Mouse (Mus musculus) embryonic facial prominence, embryonic 10.5 days (tissue): ENCODE data around the gene Rassf8. TPM values are rescaled to one million over a fixed set of nuclear protein-coding genes. Genes with fewer than 3 reads are reported as not detected.

Experiments used
- DNase-seq: peaks from one replicate; pipeline ENCODE4 v3.0.0-alpha.2; 2017; ENCODE audit warnings: low spot score
- H3K27ac ChIP-seq: fragments of 300-500 bp; sonication (generic); replicated peaks from 2 replicates; pipeline ENCODE4 v1.5.1; 2016; ENCODE audit warnings: mild to moderate bottlenecking
- H3K27me3 ChIP-seq: fragments of 300-500 bp; sonication (generic); replicated peaks from 2 replicates; pipeline ENCODE4 v1.6.1; 2016; ENCODE audit warnings: low read depth, mild to moderate bottlenecking; ENCODE audit not compliant: poor library complexity, severe bottlenecking
- H3K36me3 ChIP-seq: fragments of 300-500 bp; sonication (generic); replicated peaks from 2 replicates; pipeline ENCODE4 v1.6.1; 2016; ENCODE audit warnings: mild to moderate bottlenecking, moderate library complexity
- H3K4me1 ChIP-seq: fragments of 300-500 bp; sonication (generic); 2 replicates; pipeline ENCODE4 v1.6.1; 2016
- H3K4me3 ChIP-seq: fragments of 300-500 bp; sonication (generic); 2 replicates; pipeline ENCODE4 v1.5.1; 2016; ENCODE audit warnings: mild to moderate bottlenecking, moderate library complexity
- H3K9me3 ChIP-seq: fragments of 300-500 bp; sonication (generic); 2 replicates; pipeline ENCODE4 v1.6.1; 2016; ENCODE audit warnings: mild to moderate bottlenecking
- WGBS: fragments of 180-500 bp; shearing (Covaris S2); methylation state at CpG from one replicate; pipeline ENCODE4 v1.1.7; 2016; 5-methylcytosine and 5-hydroxymethylcytosine counted together
- polyA plus RNA-seq: library from polyadenylated mRNA; unstranded; fragments of >200 nt; fragmentation: Nextera tagmentation; extraction: Ambion mirVana; gene quantifications from 2 replicates; pipeline ENCODE4 v1.2.1, GENCODE M21; 2016

Rassf8 gene
- polyA plus RNA-seq, 1 experiment from 2014 or later, result 3.7 TPM

DNA sequence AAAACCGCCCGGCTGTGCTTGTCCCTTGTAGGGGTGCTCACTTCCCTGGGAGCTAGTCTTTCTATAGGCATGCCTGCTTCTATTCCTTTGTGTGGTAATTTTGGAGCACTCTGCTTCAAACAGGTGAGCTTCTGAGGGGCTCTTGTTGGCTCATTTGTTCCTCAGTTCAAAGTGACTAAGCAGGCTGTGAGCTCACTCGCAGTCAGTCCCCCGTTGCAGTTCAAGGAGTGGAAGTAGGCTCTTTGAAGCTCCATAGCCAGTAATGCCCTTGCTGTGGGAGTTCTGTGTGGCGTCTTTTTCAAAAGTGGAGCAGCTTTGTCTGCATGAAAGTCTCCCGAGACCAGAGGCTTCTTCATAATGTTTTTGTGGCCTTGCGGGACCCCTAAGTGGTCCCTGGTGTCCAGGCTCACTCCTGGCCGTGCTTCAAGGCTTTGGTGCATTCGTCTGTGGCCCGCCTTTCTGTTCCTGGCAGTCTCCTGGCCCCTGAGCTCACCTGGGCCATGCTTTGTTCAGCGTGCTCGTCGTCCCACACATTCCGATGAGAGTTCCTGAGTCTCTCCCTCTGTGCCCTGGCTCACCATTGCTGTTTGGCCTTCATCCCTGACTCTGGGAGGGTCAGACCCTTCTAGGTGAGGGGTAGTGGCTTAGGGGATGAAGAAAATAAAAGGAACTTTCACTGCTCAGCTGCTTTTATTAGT is 9.5 kb downstream of the Rassf8 start:
- 79% methylated on average over 14 of the region's 14 CpGs for WGBS
- Histone ChIP-seq H3K36me3 (peaks cover 2% of the 10 kb centered on the region), H3K9me3 (no peaks in the 10 kb centered on the region), H3K4me1 (peaks cover 33% of the 10 kb centered on the region), H3K4me3 (no peak overlapping the region), H3K27me3 (no peaks in the 10 kb centered on the region), H3K27ac (peak overlapping the region; percentile 40; the same call in 1 of the 2 replicates)
- DNase-seq, result no peak

DNA sequence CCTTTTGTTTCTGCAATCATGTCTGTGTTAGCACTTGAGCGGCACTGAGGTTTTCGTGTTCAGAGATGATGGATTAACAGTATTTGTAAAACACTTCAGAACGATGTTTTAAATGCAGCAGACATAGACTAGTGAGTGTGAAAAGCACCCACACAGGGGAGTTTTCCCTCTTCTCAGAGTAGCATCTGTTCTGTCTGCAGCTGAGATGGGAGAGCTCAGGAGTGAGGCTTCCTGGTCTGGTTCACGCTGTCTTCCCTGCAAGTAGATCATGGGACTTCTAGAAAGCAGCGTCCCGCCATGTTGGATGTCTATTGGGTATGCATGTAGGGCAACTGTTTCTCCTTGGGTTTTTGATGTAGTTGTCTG is 10.1 kb downstream of the Rassf8 start:
- H3K36me3 ChIP-seq, result no peaks in the 10 kb centered on the region; the same call in 1 of the 2 replicates
- H3K4me3 ChIP-seq, result no peak overlapping the region
- no peaks in the 10 kb centered on the region for H3K9me3 ChIP-seq
- peaks cover 33% of the 10 kb centered on the region for H3K4me1 ChIP-seq
- WGBS, result 90% methylated on average over 6 of the region's 6 CpGs
- no peak overlapping the region for H3K27ac ChIP-seq
- H3K27me3 ChIP-seq, result no peaks in the 10 kb centered on the region
- DNase-seq, result no peak

DNA sequence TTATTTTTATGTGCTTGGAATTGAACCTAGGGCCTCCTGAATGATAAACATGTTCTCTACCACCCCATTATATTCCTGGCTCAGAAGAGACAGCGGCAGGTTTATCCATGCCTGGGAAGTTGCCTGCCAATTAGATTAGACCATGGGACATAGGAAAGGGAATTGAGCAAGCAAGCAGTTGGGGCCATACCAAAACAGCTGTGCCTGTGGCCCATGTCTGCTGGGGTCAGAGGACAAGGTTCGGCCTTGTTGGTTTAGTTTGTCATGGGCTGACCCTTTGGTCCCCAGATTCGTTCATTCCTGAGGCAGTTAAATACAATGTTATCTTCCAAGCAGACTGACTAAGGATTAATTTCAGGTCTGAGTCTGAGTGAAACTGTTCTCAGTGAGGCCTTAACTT is 10.8 kb downstream of the Rassf8 start:
- H3K4me1 ChIP-seq, result peaks cover 33% of the 10 kb centered on the region
- H3K9me3 ChIP-seq, result no peaks in the 10 kb centered on the region
- DNase-seq, result no peak
- no peaks in the 10 kb centered on the region for H3K27me3 ChIP-seq
- no peak overlapping the region for H3K27ac ChIP-seq
- no peaks in the 10 kb centered on the region; the same call in 1 of the 2 replicates for H3K36me3 ChIP-seq
- no peak overlapping the region for H3K4me3 ChIP-seq
- WGBS, result 56% methylated on average over 3 of the region's 3 CpGs

DNA sequence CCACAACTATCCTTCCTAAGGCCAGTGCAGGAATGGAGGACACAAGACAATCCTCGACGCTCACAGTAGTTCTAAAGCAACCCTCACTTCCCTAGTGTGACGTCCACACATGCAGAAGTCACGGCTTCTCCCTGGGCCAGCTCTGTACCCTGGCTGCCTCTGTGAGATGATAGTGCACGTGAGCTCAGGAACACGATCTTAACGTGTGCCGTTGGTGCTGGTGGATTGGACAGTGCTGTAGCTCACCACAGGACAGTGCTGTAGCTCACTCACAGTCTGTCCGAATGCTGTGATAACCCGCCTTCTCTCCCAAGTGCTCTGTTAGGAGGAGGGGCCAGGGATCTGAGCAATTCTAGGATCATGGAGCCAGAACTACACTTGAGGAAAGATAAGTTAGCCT is 12.1 kb downstream of the Rassf8 start:
- Histone ChIP-seq H3K4me3 (no peak overlapping the region), H3K27ac (no peak overlapping the region), H3K4me1 (peaks cover 31% of the 10 kb centered on the region), H3K9me3 (no peaks in the 10 kb centered on the region), H3K36me3 (no peaks in the 10 kb centered on the region; the same call in 1 of the 2 replicates), H3K27me3 (no peaks in the 10 kb centered on the region)
- 89% methylated on average over 10 of the region's 10 CpGs for WGBS
- no peak for DNase-seq

DNA sequence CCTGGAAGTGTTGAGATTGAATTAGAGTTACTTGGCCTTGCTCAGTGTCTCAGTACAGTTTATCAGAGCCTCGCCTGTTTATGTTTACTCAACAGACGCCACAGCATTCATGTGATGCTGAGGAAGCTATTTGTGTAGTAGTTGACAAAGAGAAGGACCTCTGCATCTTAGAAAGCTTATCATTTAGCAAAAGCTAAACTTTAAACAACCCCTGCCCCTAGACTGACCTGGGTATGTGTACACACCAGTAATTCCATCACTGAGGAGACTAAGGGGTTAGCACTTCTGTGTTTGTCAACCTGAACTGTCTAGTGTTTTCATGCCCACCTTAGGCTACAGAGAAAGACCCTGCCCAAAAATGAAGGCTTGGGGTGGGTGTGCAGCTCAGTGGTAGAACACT is 12.9 kb downstream of the Rassf8 start:
- Histone ChIP-seq H3K27ac (no peak overlapping the region), H3K4me1 (peaks cover 39% of the 10 kb centered on the region), H3K9me3 (no peaks in the 10 kb centered on the region), H3K36me3 (no peaks in the 10 kb centered on the region; the same call in 1 of the 2 replicates), H3K27me3 (no peaks in the 10 kb centered on the region), H3K4me3 (no peak overlapping the region)
- DNase-seq, result no peak
- WGBS, result 82% methylated on average over 2 of the region's 2 CpGs

DNA sequence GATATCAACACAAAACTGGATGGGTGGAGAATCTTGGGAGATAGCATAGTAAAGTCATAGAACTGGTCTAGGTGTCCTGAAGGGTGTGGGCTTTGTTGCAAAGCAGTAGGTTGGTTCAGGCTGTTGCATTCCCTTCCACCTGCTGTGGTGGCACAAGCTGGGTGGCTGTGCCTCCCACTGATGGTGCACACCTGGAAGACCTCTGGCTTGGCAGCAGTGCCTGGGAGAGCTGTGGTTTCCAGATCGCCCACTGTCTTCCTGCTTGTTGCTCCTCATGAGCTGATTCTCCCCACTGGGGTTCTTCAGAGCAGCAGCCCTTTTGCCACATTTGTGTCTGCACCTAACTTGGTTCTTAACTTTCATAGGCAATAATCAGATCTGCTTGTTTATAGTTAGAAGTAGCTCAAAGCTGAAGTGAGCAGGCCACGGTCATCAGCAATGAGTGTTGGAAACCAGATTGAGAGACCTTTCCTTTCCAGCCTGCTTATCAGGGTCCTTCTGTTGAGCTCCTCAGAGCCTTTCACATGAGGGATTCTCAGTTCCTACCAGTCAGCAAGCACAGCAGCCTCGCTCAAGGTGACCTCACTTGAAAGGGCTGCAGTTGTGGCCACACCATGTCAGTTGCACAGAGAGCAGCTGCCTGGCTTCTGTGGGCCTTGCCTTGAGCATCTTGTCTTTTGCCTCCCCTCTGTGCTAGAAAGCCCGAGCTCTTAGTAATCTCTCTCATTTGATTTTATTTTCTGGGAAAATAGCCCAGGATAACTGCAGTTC is 13.9 kb downstream of the Rassf8 start:
- no peak overlapping the region for H3K27ac ChIP-seq
- no peak for DNase-seq
- no peak overlapping the region for H3K4me3 ChIP-seq
- no peaks in the 10 kb centered on the region for H3K27me3 ChIP-seq
- no peaks in the 10 kb centered on the region for H3K36me3 ChIP-seq
- 80% methylated on average over 4 of the region's 4 CpGs for WGBS
- no peaks in the 10 kb centered on the region for H3K9me3 ChIP-seq
- peaks cover 43% of the 10 kb centered on the region for H3K4me1 ChIP-seq

DNA sequence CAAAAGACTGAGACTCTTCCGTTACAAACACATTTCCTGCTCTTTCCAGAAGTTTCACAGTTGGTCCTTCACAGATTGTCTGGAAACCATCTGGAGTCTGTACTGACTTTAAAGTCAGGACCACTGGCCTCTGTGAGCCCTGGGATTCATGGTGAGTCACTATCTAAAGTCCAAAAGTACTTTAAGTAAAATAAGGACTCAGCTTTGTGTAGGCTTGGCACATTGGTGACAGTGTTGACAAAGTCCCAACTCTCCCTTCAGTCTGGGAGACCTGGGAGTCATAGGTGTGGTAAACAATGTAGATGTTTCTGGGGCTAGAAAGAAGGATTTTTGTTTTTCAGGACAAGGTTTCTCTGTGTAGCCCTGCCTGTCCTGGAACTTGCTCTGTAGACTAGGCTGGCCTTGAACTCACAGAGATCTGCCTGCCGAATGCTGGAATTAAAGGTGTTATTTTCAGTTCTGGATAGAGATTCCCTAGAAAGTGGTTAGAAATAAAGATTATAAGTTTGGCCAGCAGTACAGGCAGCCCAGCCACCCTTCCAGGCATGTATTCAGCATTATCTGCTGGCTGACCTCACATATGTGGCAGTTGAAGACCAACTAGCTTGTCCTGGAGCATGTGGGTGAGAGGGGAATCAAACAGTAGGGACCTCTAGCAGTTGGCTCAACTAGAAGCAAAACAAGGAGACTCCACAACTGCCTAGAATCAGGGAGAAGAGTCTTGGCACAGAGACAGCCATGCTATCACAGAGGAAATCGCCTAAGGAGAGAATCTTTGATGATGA is 14.8 kb downstream of the Rassf8 start:
- peaks cover 35% of the 10 kb centered on the region for H3K4me1 ChIP-seq
- 83% methylated on average over 3 of the region's 3 CpGs for WGBS
- H3K27me3 ChIP-seq, result no peaks in the 10 kb centered on the region
- DNase-seq, result no peak
- no peaks in the 10 kb centered on the region for H3K9me3 ChIP-seq
- no peak overlapping the region for H3K27ac ChIP-seq
- no peak overlapping the region for H3K4me3 ChIP-seq
- no peaks in the 10 kb centered on the region for H3K36me3 ChIP-seq

DNA sequence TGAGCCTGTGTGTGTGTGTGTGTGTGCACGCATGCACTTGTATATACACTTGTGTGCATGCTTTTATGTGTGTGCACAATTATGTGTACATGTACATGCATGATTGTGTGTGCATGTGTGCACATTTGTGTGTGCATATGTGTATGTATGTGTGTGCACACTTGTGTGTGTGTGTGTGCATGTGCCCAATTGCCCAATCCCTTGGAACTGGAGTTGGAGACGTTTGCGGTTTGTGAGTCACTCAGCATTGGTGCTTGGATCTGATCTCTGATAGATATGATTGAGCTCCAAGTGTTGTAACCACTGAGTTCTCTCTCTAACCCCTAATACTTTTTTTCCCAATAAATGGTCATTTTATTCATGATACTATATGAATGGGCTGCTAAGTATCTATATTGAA is 15.5 kb downstream of the Rassf8 start:
- Histone ChIP-seq H3K4me3 (no peak overlapping the region), H3K27me3 (no peaks in the 10 kb centered on the region), H3K27ac (no peak overlapping the region), H3K9me3 (no peaks in the 10 kb centered on the region), H3K36me3 (no peaks in the 10 kb centered on the region), H3K4me1 (peaks cover 32% of the 10 kb centered on the region)
- no peak for DNase-seq
- WGBS, result 91% methylated on average over 3 of the region's 3 CpGs

DNA sequence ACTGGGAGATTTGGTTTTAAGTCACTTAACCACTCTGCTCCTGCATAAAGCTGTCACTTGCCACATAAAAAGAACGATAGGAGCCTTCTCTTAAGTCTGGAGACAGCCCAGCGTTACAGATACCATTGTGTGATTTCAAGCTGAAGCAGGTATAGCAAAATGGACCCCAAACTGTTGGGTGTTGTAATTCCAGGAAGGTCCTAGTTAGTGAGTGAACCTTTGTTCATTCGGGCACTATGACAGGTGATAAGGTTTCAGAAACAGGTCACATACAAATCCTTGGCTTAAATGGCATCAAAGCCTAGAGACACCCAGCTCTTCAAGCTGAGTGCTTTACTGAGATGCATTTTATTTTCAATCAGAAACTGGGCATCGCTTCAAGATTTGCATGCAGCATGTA is 16.5 kb downstream of the Rassf8 start:
- Histone ChIP-seq H3K27me3 (no peaks in the 10 kb centered on the region), H3K4me1 (peaks cover 34% of the 10 kb centered on the region), H3K36me3 (no peaks in the 10 kb centered on the region), H3K4me3 (no peak overlapping the region), H3K9me3 (no peaks in the 10 kb centered on the region), H3K27ac (no peak overlapping the region)
- WGBS, result 87% methylated on average over 4 of the region's 4 CpGs
- DNase-seq, result no peak

DNA sequence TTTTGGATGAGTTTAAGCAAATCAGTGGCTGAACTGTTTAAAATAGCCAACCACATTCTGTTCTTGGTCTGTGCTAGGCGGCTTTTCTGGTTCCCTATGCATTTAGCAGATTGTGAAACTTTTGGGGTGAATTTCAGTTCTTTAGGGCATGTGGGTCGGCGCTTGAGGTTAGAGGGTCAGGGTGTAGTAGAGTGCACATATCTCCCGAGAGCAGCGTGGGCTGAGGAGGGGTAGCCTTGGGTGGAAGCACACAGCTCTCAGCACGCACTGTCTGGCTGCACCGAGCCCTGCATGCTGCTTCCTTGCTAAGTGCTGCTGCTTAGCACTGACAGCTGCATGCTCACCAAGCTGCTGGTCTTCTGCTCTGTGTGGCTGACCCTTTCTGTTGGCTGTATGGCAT is 18.5 kb downstream of the Rassf8 start:
- H3K36me3 ChIP-seq, result no peaks in the 10 kb centered on the region
- DNase-seq, result no peak
- H3K4me3 ChIP-seq, result no peak overlapping the region
- H3K27me3 ChIP-seq, result no peaks in the 10 kb centered on the region
- 65% methylated on average over 7 of the region's 7 CpGs for WGBS
- H3K27ac ChIP-seq, result no peak overlapping the region
- no peaks in the 10 kb centered on the region for H3K9me3 ChIP-seq
- peaks cover 41% of the 10 kb centered on the region for H3K4me1 ChIP-seq

DNA sequence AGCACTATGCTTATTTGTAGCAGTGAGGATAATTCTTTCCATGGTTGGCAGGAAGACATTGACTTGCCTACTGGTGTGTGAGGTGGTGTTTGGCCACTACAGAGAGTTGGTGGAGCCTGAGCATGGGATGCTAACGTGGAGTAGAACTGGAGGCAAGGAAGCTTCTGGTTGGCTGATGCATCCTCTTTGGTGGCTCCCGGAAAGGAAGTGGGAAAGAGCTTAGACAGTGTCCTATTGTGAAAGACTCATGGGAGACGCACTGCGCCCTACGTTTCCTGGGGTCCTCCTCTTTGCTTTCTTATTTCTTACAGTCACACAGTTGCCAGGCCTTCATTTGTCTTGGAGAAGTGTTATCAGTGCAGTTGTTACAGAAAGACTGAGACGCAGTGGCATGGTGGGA is 20.4 kb downstream of the Rassf8 start:
- no peak for DNase-seq
- H3K4me3 ChIP-seq, result no peak overlapping the region
- no peak overlapping the region for H3K27ac ChIP-seq
- 84% methylated on average over 6 of the region's 6 CpGs for WGBS
- peaks cover 56% of the 10 kb centered on the region for H3K4me1 ChIP-seq
- H3K27me3 ChIP-seq, result no peaks in the 10 kb centered on the region
- no peaks in the 10 kb centered on the region for H3K9me3 ChIP-seq
- H3K36me3 ChIP-seq, result no peaks in the 10 kb centered on the region

DNA sequence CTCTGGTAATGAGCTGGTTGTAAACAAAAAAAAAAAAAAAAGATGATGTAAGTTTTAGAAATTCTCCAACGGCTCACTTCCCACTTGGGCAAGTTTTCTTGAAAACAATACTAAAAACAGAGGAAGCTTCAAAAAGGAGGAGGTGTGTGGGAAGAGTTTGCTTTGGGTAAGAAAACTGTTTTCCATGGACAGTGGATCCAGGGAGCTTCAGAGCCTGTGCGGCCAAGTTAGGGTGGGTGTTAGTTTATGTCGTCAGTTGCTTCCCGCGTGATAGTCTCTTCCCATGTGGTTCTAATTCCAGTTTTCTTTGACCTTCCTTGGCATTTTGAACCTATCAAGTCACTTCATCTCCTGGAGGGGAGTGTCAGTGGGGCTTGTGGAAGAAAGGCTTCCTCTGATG is 21.1 kb downstream of the Rassf8 start:
- Histone ChIP-seq H3K9me3 (no peaks in the 10 kb centered on the region), H3K27ac (no peak overlapping the region), H3K4me1 (peaks cover 56% of the 10 kb centered on the region), H3K27me3 (no peaks in the 10 kb centered on the region), H3K4me3 (no peak overlapping the region), H3K36me3 (no peaks in the 10 kb centered on the region)
- no peak for DNase-seq
- WGBS, result 53% methylated on average over 5 of the region's 5 CpGs
